Mouse (Mus musculus): Measurements from ENCODE around the gene Grik4. TPM values are rescaled to one million over a fixed set of nuclear protein-coding genes. Genes with fewer than 3 reads are reported as not detected.

The Grik4 gene
- total and polyA plus RNA-seq, 2 experiments = under 0.01 to 0.09 TPM

GRCm38 (mm10) chr9:42471214-42471613 is 473.1 kb downstream of the Grik4 start:
- 36% methylated on average over 4 of the region's 4 CpGs for WGBS
- peak overlapping the region; percentile 84 for H3K27ac ChIP-seq (replicated peaks; ENCODE audit: insufficient read depth, low read depth, low read length)
- DNase-seq (ENCODE audit: extremely low read depth, low read depth, low spot score) = peak; percentile 76
- peak overlapping the region; percentile 97 for H3K4me3 ChIP-seq (ENCODE audit: insufficient read depth, low read depth, low read length)
- H3K9ac ChIP-seq (ENCODE audit: low read depth, low read length) = peak overlapping the region; percentile 87
- H3K79me2 ChIP-seq (ENCODE audit: control insufficient read depth, insufficient read depth, low read length) = peaks cover 15% of the 10 kb centered on the region; the same call in 1 of the 2 replicates
- TF ChIP-seq CTCF (IDR thresholded peaks at IDR 0.05; ENCODE audit: low read depth, low read length) (no peak), POLR2A (IDR thresholded peaks at IDR 0.05; ENCODE audit: extremely low read depth, insufficient read depth, low read length) (no peak)
- H3K27me3 ChIP-seq (ENCODE audit: control insufficient read depth, insufficient read depth, low read length) = no peaks in the 10 kb centered on the region
- H3K4me1 ChIP-seq (ENCODE audit: control insufficient read depth, insufficient read depth, low read length) = peaks cover 7% of the 10 kb centered on the region
- H3K36me3 ChIP-seq (ENCODE audit: control insufficient read depth, insufficient read depth, low read length) = no peaks in the 10 kb centered on the region

- 97% methylated on average over 15 of the region's 15 CpGs for WGBS
- no peak overlapping the region for H3K27ac ChIP-seq (replicated peaks; ENCODE audit: insufficient read depth, low read depth, low read length)
- no peak for DNase-seq (ENCODE audit: extremely low read depth, low read depth, low spot score)
- peaks cover 8% of the 10 kb centered on the region for H3K4me1 ChIP-seq (ENCODE audit: control insufficient read depth, insufficient read depth, low read length)
- TF ChIP-seq CTCF (IDR thresholded peaks at IDR 0.05; ENCODE audit: low read depth, low read length) (no peak), POLR2A (IDR thresholded peaks at IDR 0.05; ENCODE audit: extremely low read depth, insufficient read depth, low read length) (no peak)
- no peak overlapping the region for H3K4me3 ChIP-seq (ENCODE audit: insufficient read depth, low read depth, low read length)
- H3K79me2 ChIP-seq (ENCODE audit: control insufficient read depth, insufficient read depth, low read length) = peaks cover 15% of the 10 kb centered on the region; the same call in 1 of the 2 replicates
- H3K27me3 ChIP-seq (ENCODE audit: control insufficient read depth, insufficient read depth, low read length) = no peaks in the 10 kb centered on the region
- no peak overlapping the region for H3K9ac ChIP-seq (ENCODE audit: low read depth, low read length)
- no peaks in the 10 kb centered on the region for H3K36me3 ChIP-seq (ENCODE audit: control insufficient read depth, insufficient read depth, low read length)
Observed at GRCm38 (mm10) chr9:42469323-42469722, 475.0 kb downstream of the Grik4 start.

- Histone ChIP-seq H3K27ac (replicated peaks; ENCODE audit: insufficient read depth, low read depth, low read length) (no peak overlapping the region), H3K79me2 (ENCODE audit: control insufficient read depth, insufficient read depth, low read length) (peaks cover 15% of the 10 kb centered on the region; the same call in 1 of the 2 replicates), H3K36me3 (ENCODE audit: control insufficient read depth, insufficient read depth, low read length) (no peaks in the 10 kb centered on the region), H3K4me1 (ENCODE audit: control insufficient read depth, insufficient read depth, low read length) (peaks cover 11% of the 10 kb centered on the region), H3K9ac (ENCODE audit: low read depth, low read length) (no peak overlapping the region), H3K4me3 (ENCODE audit: insufficient read depth, low read depth, low read length) (no peak overlapping the region), H3K27me3 (ENCODE audit: control insufficient read depth, insufficient read depth, low read length) (no peaks in the 10 kb centered on the region)
- no peak for DNase-seq (ENCODE audit: extremely low read depth, low read depth, low spot score)
- TF ChIP-seq CTCF (IDR thresholded peaks at IDR 0.05; ENCODE audit: low read depth, low read length) (no peak), POLR2A (IDR thresholded peaks at IDR 0.05; ENCODE audit: extremely low read depth, insufficient read depth, low read length) (no peak)
- 93% methylated on average over 5 of the region's 5 CpGs for WGBS
Observed at GRCm38 (mm10) chr9:42468360-42468759, 475.9 kb downstream of the Grik4 start.

Other genes with a start within 250 kb of the Grik4 start
- gene Arhgef12, start 162.7 kb upstream of the Grik4 start, total RNA-seq (2014; rRNA removed) = 62.3 and 77.7 TPM in 2 replicates
- 20.8 and 22.9 TPM in 2 replicates for gene Arhgef12, start 162.7 kb upstream of the Grik4 start, polyA plus RNA-seq (2012; rRNA removed)
- gene Tmem136, start 172.1 kb upstream of the Grik4 start, total RNA-seq (2014; rRNA removed) = 0.34 and 0.37 TPM in 2 replicates
- 0.17 and 0.32 TPM in 2 replicates for gene Tmem136, start 172.1 kb upstream of the Grik4 start, polyA plus RNA-seq (2012; rRNA removed)

Data from liver, adult 2 months (tissue).